Mouse (Mus musculus) forebrain, embryonic 11.5 days (tissue): ENCODE measurements around the gene Fbrsl1. TPM values are rescaled to one million over a fixed set of nuclear protein-coding genes. Genes with fewer than 3 reads are reported as not detected.

Source experiments
- ATAC-seq: fragments of 200-750 bp; cut with Nextera tagmentation; replicated peaks from 2 replicates; pipeline ENCODE4 v1.8.0; 2017; ENCODE audit warnings: moderate TSS enrichment; ENCODE audit not compliant: low FRiP score
- DNase-seq: peaks from one replicate; pipeline ENCODE4 v3.0.0-alpha.2; 2017; ENCODE audit warnings: low spot score
- H3K27ac ChIP-seq: fragments of 300-500 bp; sonication (generic); 2 replicates; pipeline ENCODE4 v1.5.1; 2014; ENCODE audit warnings: low read depth, low read length
- H3K27me3 ChIP-seq: fragments of 300-500 bp; sonication (generic); 2 replicates; pipeline ENCODE4 v1.6.1; 2014; ENCODE audit warnings: mild to moderate bottlenecking, low read length, mixed read lengths; ENCODE audit not compliant: control insufficient read depth, insufficient read depth
- H3K36me3 ChIP-seq: fragments of 300-500 bp; sonication (generic); 2 replicates; pipeline ENCODE4 v1.6.1; 2014; ENCODE audit warnings: mild to moderate bottlenecking, low read length, moderate library complexity, mixed read lengths; ENCODE audit not compliant: control insufficient read depth, insufficient read depth
- H3K4me1 ChIP-seq: fragments of 300-500 bp; sonication (generic); replicated peaks from 2 replicates; pipeline ENCODE4 v1.6.1; 2014; ENCODE audit warnings: low read length, mixed read lengths; ENCODE audit not compliant: control insufficient read depth, insufficient read depth
- H3K4me2 ChIP-seq: fragments of 300-500 bp; sonication (generic); 2 replicates; pipeline ENCODE4 v1.6.1; 2014; ENCODE audit warnings: low read depth, mild to moderate bottlenecking, low read length, moderate library complexity, mixed read lengths; ENCODE audit not compliant: severe bottlenecking
- H3K4me3 ChIP-seq: fragments of 300-500 bp; sonication (generic); 2 replicates; pipeline ENCODE4 v1.5.1; 2014; ENCODE audit warnings: low read depth, low read length
- H3K9ac ChIP-seq: fragments of 300-500 bp; sonication (generic); 2 replicates; pipeline ENCODE4 v1.6.1; 2014; ENCODE audit warnings: low read length
- H3K9me3 ChIP-seq: fragments of 300-500 bp; sonication (generic); 2 replicates; pipeline ENCODE4 v1.6.1; 2016; ENCODE audit warnings: low read length, mixed read lengths; ENCODE audit not compliant: control insufficient read depth
- WGBS: fragments of 180-500 bp; shearing (Covaris S2); extraction: QIAGEN DNeasy Blood & Tissue Kit; methylation state at CpG from one replicate; pipeline ENCODE4 v1.1.7; 2014; 5-methylcytosine and 5-hydroxymethylcytosine counted together
- polyA plus RNA-seq: library from polyadenylated mRNA; unstranded; fragments of >200 nt; fragmentation: Nextera tagmentation; extraction: Ambion mirVana; gene quantifications from 2 replicates; pipeline ENCODE4 v1.2.1, GENCODE M21; 2014

The Fbrsl1 gene
- polyA plus RNA-seq, 1 experiment from 2014 or later: 41.1 TPM

DNA sequence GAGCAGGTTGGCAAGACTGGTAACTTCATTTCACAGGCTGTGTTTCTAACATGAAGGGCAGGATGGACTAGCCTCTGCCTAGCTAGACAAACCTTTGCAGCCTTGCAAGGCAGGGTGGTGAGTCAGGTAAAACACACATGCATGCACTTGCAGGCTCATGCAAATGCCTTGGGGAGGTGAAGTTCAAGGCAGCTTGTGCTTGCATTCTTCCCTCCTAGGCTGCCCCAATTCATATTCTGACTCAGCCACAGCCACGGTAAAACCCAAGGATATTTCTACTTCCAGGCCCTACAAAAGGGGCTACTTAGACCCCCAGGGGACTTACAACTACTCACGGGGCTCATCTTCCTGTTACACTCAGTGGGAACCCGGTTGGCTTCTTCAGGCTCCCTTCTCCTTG, 20.0 kb downstream of the Fbrsl1 start:
- no peaks in the 10 kb centered on the region for H3K27me3 ChIP-seq

DNA sequence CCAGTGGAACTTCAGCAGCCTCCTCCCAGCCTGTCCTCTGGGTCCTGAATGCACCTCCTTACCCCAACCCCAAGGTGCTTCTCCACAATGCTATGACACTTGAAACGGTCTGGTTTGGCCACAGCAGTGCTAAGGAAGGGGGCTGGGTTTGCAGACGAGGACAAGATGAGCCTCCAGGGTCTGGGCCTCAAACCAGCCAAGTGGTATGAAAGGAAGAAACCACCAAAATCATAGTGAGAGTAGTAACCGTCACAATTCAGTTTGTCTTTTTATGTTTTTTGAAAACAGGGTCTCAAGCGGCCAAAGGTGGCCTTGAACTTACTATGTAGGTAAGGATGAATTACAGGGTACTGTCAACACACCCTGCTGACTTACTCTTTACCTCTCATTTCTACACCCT, 23.1 kb downstream of the Fbrsl1 start:
- ATAC-seq (no peak), DNase-seq (no peak)
- no peaks in the 10 kb centered on the region for H3K36me3 ChIP-seq
- H3K27me3 ChIP-seq: no peaks in the 10 kb centered on the region
- no peak overlapping the region for H3K27ac ChIP-seq
- no peak overlapping the region for H3K4me2 ChIP-seq
- no peaks in the 10 kb centered on the region for H3K9me3 ChIP-seq
- 83% methylated on average over 4 of the region's 4 CpGs for WGBS
- H3K9ac ChIP-seq: no peak overlapping the region
- no peak overlapping the region for H3K4me3 ChIP-seq
- peaks cover 2% of the 10 kb centered on the region; the same call in 1 of the 2 replicates for H3K4me1 ChIP-seq

More for the DNA sequence above, 20.0 kb downstream of the Fbrsl1 start:
- Histone ChIP-seq H3K9me3 (no peaks in the 10 kb centered on the region), H3K27ac (no peak overlapping the region), H3K36me3 (no peaks in the 10 kb centered on the region; the same call in 1 of the 2 replicates), H3K4me3 (no peak overlapping the region), H3K4me2 (no peak overlapping the region), H3K4me1 (peaks cover 2% of the 10 kb centered on the region; the same call in 1 of the 2 replicates), H3K9ac (no peak overlapping the region)
- 71% methylated on average over 3 of the region's 3 CpGs for whole genome bisulfite sequencing
- ATAC-seq: no peak
- no peak for DNase-seq

DNA sequence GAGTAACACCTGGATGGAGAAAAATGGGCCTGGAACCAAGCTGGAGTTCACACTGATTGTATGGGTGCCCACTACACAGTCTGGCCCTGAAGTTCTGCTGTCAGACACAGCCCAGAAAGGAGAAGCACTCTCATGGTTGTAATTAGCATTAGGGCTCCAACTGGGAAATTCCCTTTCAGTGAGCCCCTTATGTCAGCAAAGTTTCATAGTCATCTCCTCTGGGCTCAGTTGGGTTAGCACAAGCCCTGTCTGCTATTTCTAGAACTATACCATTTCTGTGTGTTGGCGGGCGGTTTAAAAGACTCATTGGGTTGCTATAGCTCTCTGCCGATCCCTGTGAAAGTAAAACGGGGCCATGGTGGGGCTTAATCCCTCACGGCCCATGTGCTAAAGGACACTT, 24.1 kb downstream of the Fbrsl1 start:
- Histone ChIP-seq H3K4me3 (no peak overlapping the region), H3K9ac (no peak overlapping the region), H3K4me2 (no peak overlapping the region), H3K27ac (no peak overlapping the region), H3K36me3 (no peaks in the 10 kb centered on the region), H3K4me1 (peaks cover 2% of the 10 kb centered on the region; the same call in 1 of the 2 replicates), H3K27me3 (no peaks in the 10 kb centered on the region), H3K9me3 (no peaks in the 10 kb centered on the region)
- DNase-seq (no peak), ATAC-seq (no peak)
- 81% methylated on average over 5 of the region's 5 CpGs for WGBS

DNA sequence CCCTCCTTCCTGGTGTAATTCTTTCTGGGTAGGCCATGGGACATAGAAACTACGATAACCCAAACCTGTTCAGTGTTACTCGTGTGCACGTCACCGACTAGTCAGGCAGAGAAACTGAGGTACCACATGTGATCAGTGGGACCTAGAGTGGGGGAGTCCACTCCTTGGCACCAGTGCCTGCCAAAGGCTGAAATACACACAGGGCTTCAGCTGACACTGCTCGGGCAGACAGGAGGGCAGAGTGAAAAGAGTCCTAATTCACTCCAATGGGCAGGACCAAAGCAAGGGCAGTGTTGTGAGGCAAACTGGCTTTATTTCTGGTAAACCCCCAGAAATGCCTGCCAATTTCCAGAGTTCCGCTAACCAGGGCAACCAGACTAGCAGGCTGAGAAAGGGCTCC, 26.9 kb downstream of the Fbrsl1 start:
- Histone ChIP-seq H3K4me3 (no peak overlapping the region), H3K4me1 (peaks cover 18% of the 10 kb centered on the region), H3K27me3 (no peaks in the 10 kb centered on the region), H3K27ac (0 out of 2 replicates have a peak overlapping the region, but pooled peaks have one; percentile 12), H3K9ac (no peak overlapping the region), H3K9me3 (no peaks in the 10 kb centered on the region), H3K36me3 (no peaks in the 10 kb centered on the region), H3K4me2 (no peak overlapping the region)
- no peak for DNase-seq
- 93% methylated on average over 6 of the region's 6 CpGs for WGBS
- no peak for ATAC-seq

DNA sequence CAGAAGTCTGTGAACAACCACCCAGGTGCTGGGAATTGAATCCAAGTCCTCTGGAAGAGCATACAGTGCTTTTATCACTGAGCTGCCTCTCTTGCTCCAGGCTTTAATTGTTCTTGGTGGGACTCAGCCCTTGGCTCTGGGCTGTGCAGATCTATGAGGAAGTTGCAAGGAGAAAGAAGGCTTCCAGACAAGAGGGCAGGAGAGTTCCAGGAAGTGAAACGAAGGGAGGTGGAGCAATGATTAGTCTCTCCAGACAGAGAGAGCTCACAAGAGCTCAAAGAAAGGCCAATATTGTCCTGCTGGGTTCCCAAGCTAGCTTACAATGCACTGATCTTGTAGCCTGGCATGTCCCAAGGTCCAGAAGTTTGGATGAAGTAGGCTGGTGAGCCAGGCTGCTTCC, 27.4 kb downstream of the Fbrsl1 start:
- ATAC-seq (no peak), DNase-seq (no peak)
- WGBS: 73% methylated on average over 1 of the region's 1 CpGs
- no peaks in the 10 kb centered on the region for H3K9me3 ChIP-seq
- H3K4me2 ChIP-seq: no peak overlapping the region
- H3K27me3 ChIP-seq: no peaks in the 10 kb centered on the region
- H3K9ac ChIP-seq: no peak overlapping the region
- H3K36me3 ChIP-seq: no peaks in the 10 kb centered on the region
- 0 out of 2 replicates have a peak overlapping the region, but pooled peaks have one; percentile 12 for H3K27ac ChIP-seq
- peaks cover 23% of the 10 kb centered on the region for H3K4me1 ChIP-seq
- no peak overlapping the region for H3K4me3 ChIP-seq

DNA sequence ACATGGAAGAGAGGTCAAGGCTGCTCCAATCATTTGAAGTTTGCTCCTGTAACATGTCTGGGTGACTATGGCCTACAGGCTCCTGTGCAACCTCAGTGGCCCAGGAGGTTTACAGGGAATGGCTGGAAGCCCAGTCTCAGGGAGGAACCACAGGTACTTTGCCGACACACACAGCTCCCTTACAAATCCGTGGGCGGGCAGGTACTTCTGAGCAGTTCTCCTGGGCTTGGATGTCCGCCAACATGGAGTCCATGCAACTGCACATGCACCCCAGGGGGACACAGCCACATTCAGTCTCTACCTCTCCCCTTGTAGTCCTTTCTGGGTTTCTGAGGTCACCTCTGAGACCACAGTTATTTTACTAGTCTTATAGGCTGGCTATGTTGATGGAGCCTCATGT, 28.1 kb downstream of the Fbrsl1 start:
- 86% methylated on average over 4 of the region's 4 CpGs for WGBS
- no peak for ATAC-seq
- H3K9ac ChIP-seq: no peak overlapping the region
- H3K36me3 ChIP-seq: no peaks in the 10 kb centered on the region
- no peak for DNase-seq
- no peaks in the 10 kb centered on the region for H3K27me3 ChIP-seq
- no peak overlapping the region for H3K4me3 ChIP-seq
- peaks cover 29% of the 10 kb centered on the region for H3K4me1 ChIP-seq
- H3K4me2 ChIP-seq: no peak overlapping the region
- no peaks in the 10 kb centered on the region for H3K9me3 ChIP-seq
- no peak overlapping the region for H3K27ac ChIP-seq

DNA sequence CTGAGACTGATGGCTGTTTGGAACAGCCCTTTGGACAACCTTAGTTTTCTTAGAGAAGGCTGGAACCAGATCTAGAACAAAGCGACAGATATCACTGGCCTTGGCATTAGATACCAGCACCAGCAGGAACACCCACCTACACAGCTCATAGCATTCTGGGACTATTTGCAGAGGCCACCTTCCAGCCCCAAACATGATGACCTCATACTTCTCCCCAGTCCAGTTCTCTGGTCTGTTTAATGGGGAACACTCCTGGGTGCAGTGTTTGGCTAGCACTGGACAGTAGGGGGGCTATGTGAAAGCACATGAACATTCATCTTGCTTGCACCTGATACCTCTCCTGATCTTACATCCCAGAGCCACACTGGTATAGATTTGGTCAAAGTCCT, 29.8 kb downstream of the Fbrsl1 start:
- Histone ChIP-seq H3K27me3 (no peaks in the 10 kb centered on the region), H3K27ac (no peak overlapping the region), H3K36me3 (no peaks in the 10 kb centered on the region), H3K9ac (no peak overlapping the region), H3K9me3 (no peaks in the 10 kb centered on the region), H3K4me3 (no peak overlapping the region), H3K4me2 (no peak overlapping the region), H3K4me1 (peaks cover 32% of the 10 kb centered on the region)
- no peak for DNase-seq
- ATAC-seq: no peak
- WGBS: 93% methylated on average over 1 of the region's 1 CpGs

DNA sequence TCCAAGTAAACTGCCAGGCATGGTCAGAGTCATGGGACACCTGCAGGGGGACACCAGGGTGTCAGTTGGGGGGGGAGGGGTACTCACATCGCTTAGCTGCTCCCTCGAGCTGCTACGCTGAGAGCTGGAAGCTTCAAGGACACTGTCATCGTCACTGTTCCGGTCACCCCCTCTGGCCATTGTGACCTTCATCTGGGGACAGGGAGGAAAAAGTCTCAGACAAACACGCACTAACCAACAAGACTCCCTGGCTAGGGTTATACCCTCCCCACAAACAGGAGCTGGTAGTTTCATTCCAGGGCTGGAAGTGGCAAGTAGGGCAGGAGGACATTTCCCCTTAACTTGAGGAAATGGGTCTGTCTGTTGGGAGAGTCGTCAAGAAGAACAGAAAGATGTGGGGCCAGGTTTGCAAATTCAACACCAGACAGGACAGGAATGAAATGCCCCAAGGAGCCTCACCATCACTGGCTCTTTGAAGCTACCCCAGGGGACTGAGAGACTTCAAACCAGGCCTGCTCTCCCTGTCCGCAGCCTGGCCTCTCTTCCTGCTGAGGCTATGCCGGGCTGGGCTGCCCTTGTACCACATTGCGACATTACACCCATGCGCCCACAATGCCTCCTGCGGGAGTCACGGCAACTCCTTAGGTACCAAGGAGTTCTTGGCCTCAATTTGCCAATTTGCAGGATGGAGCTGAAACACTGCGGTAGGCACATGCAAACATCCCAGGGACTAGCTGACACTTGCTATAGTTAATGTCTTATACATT, 30.4 kb downstream of the Fbrsl1 start:
- H3K36me3 ChIP-seq: no peaks in the 10 kb centered on the region
- H3K9ac ChIP-seq: no peak overlapping the region; the same call in 1 of the 2 replicates
- H3K4me3 ChIP-seq: no peak overlapping the region
- 51% methylated on average over 14 of the region's 14 CpGs for WGBS
- H3K9me3 ChIP-seq: no peaks in the 10 kb centered on the region
- ATAC-seq (no peak), DNase-seq (no peak)
- H3K27ac ChIP-seq: peak overlapping the region; percentile 93; the same call in 1 of the 2 replicates
- peak overlapping the region; percentile 34; the same call in 1 of the 2 replicates for H3K4me2 ChIP-seq
- H3K4me1 ChIP-seq: peaks cover 32% of the 10 kb centered on the region
- H3K27me3 ChIP-seq: no peaks in the 10 kb centered on the region
